Mouse (Mus musculus): Measurements from ENCODE around the gene Mst1r. TPM values are rescaled to one million over a fixed set of nuclear protein-coding genes. Genes with fewer than 3 reads are reported as not detected.
A peak's percentile ranks its signal among the peaks of the same experiment; 100 is the strongest.

Gene Mst1r
- 17.8 and 27.4 TPM in 2 replicates for polyA plus RNA-seq (2012; rRNA removed)

DNA sequence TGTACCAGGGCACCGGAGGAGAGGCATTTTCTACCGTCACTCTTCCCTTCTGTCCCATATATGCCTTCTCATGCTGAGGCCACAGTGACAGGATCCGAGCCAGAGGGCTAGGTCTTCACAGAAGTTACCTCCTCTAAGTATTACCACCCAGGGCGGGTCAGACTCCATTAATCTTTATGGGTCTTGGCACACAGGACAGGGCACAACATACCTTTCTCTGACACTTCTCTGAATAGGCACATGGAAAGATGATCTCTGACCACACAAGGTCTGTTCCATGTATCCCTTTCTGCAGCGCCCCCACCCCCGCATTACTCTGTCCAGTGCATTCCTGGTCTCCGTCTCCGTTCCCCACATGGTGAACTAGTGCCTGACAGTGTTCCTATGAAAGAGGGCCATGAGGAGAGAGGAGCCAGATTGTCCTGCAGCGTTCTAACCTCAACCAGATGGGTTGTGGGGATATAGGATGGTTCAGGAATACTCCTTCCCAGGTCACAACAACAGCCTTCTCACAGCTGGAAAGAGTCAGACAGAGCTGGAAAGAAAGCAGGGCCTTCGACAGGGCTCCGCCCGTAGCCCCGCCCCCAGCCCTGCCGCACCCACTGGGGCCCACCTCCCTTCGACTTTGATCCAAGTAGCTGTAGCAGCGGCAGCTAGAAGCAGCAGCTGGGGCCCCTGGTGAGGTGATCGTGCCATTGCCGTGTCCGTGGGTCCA is at the start of gene Mst1r:
Gene Mst1r, plus strand, starts transcription at position 622 of the 715 bp plus-strand sequence.
- H3K4me3 ChIP-seq (replicated peaks; ENCODE audit: extremely low read depth, low read depth, low read length), result peak within 1 kb of the TSS; percentile 55
- no peak for TF ChIP-seq CTCF (IDR thresholded peaks at IDR 0.05; ENCODE audit: insufficient read depth, low read length)
- peak; percentile 37; the same call in 1 of the 2 replicates for TF ChIP-seq POLR2A (IDR thresholded peaks at IDR 0.05; ENCODE audit: borderline replicate concordance, extremely low read depth, low read depth, low read length)
- H3K4me1 ChIP-seq (ENCODE audit: control insufficient read depth, insufficient read depth, low read length), result no peaks in the 10 kb centered on the region; the same call in 1 of the 2 replicates
- peak; percentile 63 for DNase-seq
- WGBS, result 23% methylated on average over 19 of the region's 19 CpGs

DNA sequence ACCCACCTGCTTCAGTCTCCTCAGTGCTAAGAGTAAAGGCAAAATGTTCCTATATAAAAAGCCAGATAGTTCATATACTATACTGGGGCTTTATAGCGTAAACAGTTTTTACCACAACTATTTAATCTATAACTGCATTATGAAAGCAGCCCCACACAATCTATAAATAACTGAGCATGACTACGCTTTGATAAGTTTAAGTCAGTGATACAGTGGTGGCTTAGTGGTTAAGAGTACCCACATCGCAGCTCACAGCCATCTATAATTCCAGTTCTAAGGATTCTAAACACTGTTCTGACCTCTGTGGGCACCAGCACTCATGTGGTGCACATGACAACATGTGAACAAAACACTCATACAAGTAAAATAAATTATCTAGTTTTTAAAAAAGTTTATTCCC is 48.3 kb upstream of the Mst1r start:
- 94% methylated on average over 3 of the region's 3 CpGs for WGBS
- no peaks in the 10 kb centered on the region; the same call in 1 of the 2 replicates for H3K4me1 ChIP-seq (ENCODE audit: control insufficient read depth, insufficient read depth, low read length)
- TF ChIP-seq CTCF (IDR thresholded peaks at IDR 0.05; ENCODE audit: insufficient read depth, low read length), result no peak
- TF ChIP-seq POLR2A (IDR thresholded peaks at IDR 0.05; ENCODE audit: borderline replicate concordance, extremely low read depth, low read depth, low read length), result no peak
- DNase-seq, result no peak
- no peak overlapping the region for H3K4me3 ChIP-seq (replicated peaks; ENCODE audit: extremely low read depth, low read depth, low read length)

GRCm38 (mm10) chr9:107864493-107864892 is 42.2 kb upstream of the Mst1r start:
- DNase-seq, result no peak
- WGBS, result 33% methylated on average over 1 of the region's 1 CpGs
- Histone ChIP-seq H3K4me3 (replicated peaks; ENCODE audit: extremely low read depth, low read depth, low read length) (no peak overlapping the region), H3K4me1 (ENCODE audit: control insufficient read depth, insufficient read depth, low read length) (peaks cover 2% of the 10 kb centered on the region; the same call in 1 of the 2 replicates)
- TF ChIP-seq POLR2A (IDR thresholded peaks at IDR 0.05; ENCODE audit: borderline replicate concordance, extremely low read depth, low read depth, low read length) (no peak), CTCF (IDR thresholded peaks at IDR 0.05; ENCODE audit: insufficient read depth, low read length) (no peak)

DNA sequence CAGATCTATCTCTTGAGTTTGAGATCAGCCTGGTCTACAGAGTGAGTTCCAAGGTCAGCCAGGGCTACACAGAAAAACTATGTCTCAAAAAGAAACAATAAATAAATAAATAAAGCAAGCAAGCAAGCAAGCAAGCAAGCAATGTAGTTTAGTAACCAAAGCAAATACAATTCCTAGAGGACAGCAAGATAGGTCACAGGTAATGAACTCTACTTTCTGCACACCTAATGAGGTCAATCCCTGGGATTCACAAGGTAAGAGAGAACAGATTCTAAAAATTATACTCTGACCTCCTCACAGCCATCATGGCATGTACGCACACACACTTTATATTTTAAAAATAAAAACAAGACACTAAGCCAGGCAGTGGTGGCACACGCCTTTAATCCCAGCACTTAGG is 40.6 kb upstream of the Mst1r start:
- TF ChIP-seq POLR2A (IDR thresholded peaks at IDR 0.05; ENCODE audit: borderline replicate concordance, extremely low read depth, low read depth, low read length) (no peak), CTCF (IDR thresholded peaks at IDR 0.05; ENCODE audit: insufficient read depth, low read length) (no peak)
- 98% methylated on average over 2 of the region's 2 CpGs for WGBS
- peaks cover 2% of the 10 kb centered on the region; the same call in 1 of the 2 replicates for H3K4me1 ChIP-seq (ENCODE audit: control insufficient read depth, insufficient read depth, low read length)
- no peak for DNase-seq
- H3K4me3 ChIP-seq (replicated peaks; ENCODE audit: extremely low read depth, low read depth, low read length), result no peak overlapping the region

DNA sequence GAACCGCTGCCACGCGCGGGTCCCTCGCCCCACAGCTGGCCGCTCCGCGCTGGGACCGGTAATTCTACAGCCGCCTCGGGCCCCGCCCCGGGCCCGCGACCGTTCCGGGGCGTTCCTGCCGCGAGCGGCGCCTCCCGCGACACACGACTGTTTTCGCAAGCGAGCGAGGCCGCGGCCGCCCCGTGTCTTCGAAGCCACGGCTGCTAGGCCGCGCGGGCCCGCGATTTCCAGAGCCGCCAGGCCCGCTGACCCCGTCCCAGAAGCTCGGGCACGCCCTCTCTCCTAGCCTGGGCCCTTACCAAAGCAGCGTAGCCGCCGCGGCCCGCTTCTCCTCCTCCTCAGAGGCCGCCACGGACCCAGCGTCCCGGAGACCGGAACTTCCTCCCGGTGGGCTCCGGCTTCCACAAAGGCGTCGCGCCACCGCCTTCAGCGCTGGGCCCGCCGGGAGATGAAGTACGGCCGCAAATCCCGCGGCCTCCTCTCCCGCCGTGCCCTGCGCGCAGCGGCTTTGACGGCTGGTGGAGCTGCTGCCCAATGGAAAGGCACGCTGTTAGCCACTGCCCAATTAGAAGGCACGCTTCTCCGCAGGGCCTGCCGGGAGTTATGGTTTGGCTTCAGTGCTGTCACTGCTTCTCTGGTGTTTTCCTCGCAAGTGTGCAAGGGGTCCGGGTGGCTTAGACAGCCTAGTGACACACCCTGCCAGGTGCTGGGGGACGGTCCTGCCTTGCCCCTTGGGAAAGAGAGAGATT is 34.1 kb upstream of the Mst1r start:
- peaks cover 6% of the 10 kb centered on the region; the same call in 1 of the 2 replicates for H3K4me1 ChIP-seq (ENCODE audit: control insufficient read depth, insufficient read depth, low read length)
- TF ChIP-seq POLR2A (IDR thresholded peaks at IDR 0.05; ENCODE audit: borderline replicate concordance, extremely low read depth, low read depth, low read length) (peak; percentile 92; the same call in 1 of the 2 replicates), CTCF (IDR thresholded peaks at IDR 0.05; ENCODE audit: insufficient read depth, low read length) (no peak)
- DNase-seq, result peak; percentile 87
- under 1% methylated on average over 80 of the region's 80 CpGs for WGBS
- peak overlapping the region; percentile 97 for H3K4me3 ChIP-seq (replicated peaks; ENCODE audit: extremely low read depth, low read depth, low read length)

GRCm38 (mm10) chr9:107873137-107873536 is 33.5 kb upstream of the Mst1r start, which contains the start of gene Rbm6:
Gene Rbm6, minus strand, starts transcription at chr9:107873237.
- TF ChIP-seq POLR2A (IDR thresholded peaks at IDR 0.05; ENCODE audit: borderline replicate concordance, extremely low read depth, low read depth, low read length) (no peak), CTCF (IDR thresholded peaks at IDR 0.05; ENCODE audit: insufficient read depth, low read length) (no peak)
- no peak for DNase-seq
- Histone ChIP-seq H3K4me3 (replicated peaks; ENCODE audit: extremely low read depth, low read depth, low read length) (peak within 1 kb of the TSS; percentile 97), H3K4me1 (ENCODE audit: control insufficient read depth, insufficient read depth, low read length) (peaks cover 6% of the 10 kb centered on the region; the same call in 1 of the 2 replicates)
- 8% methylated on average over 14 of the region's 14 CpGs for WGBS

GRCm38 (mm10) chr9:107880411-107880810 is 26.3 kb upstream of the Mst1r start:
- no peak for TF ChIP-seq POLR2A (IDR thresholded peaks at IDR 0.05; ENCODE audit: borderline replicate concordance, extremely low read depth, low read depth, low read length)
- no peak for TF ChIP-seq CTCF (IDR thresholded peaks at IDR 0.05; ENCODE audit: insufficient read depth, low read length)
- Histone ChIP-seq H3K4me1 (ENCODE audit: control insufficient read depth, insufficient read depth, low read length) (no peaks in the 10 kb centered on the region), H3K4me3 (replicated peaks; ENCODE audit: extremely low read depth, low read depth, low read length) (no peak overlapping the region)
- DNase-seq, result no peak
- 52% methylated on average over 4 of the region's 4 CpGs for WGBS

- peak; percentile 85 for DNase-seq
- under 1% methylated on average over 28 of the region's 28 CpGs for WGBS
- peak; percentile 75; the same call in 1 of the 2 replicates for TF ChIP-seq POLR2A (IDR thresholded peaks at IDR 0.05; ENCODE audit: borderline replicate concordance, extremely low read depth, low read depth, low read length)
- no peak for TF ChIP-seq CTCF (IDR thresholded peaks at IDR 0.05; ENCODE audit: insufficient read depth, low read length)
- H3K4me3 ChIP-seq (replicated peaks; ENCODE audit: extremely low read depth, low read depth, low read length), result peak within 1 kb of the TSS; percentile 75
- no peaks in the 10 kb centered on the region for H3K4me1 ChIP-seq (ENCODE audit: control insufficient read depth, insufficient read depth, low read length)
These were observed 18.8 kb upstream of the Mst1r start, which contains the start of gene Mon1a for GRCm38 (mm10) chr9:107887804-107888266. Gene Mon1a, plus strand, starts transcription at chr9:107888151.

DNA sequence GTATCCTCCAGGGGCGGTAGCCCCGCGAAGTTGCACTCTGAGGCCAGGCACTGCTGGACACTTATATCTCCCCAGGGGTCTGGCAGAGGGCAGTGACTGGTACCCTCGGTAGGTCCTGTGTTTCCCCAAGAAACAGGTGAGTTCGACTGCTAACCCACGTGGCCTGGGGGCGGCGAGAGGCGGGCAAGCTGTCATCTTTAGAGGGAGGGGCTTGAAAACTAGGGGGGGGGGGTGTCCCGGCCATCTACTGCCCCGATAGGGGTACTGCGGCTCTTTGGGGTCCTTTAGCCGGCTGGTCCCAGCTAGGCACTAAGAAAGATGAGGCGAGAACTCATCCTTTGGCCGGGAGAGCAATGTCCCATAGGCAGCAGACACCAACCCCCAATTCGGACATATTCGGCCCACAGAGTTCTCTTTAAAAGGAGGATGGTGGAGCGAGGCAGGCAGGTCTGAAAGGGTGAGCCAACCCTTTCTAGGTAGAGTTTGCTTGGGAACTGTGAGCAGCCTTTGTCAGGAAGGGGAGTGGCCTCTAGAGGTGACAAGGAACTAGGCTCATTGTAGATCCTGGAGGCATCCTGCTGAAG is 18.3 kb upstream of the Mst1r start:
- Histone ChIP-seq H3K4me1 (ENCODE audit: control insufficient read depth, insufficient read depth, low read length) (no peaks in the 10 kb centered on the region), H3K4me3 (replicated peaks; ENCODE audit: extremely low read depth, low read depth, low read length) (peak overlapping the region; percentile 75)
- TF ChIP-seq POLR2A (IDR thresholded peaks at IDR 0.05; ENCODE audit: borderline replicate concordance, extremely low read depth, low read depth, low read length) (no peak), CTCF (IDR thresholded peaks at IDR 0.05; ENCODE audit: insufficient read depth, low read length) (no peak)
- WGBS, result 0% methylated on average over 18 of the region's 18 CpGs
- DNase-seq, result peak; percentile 30
